Mouse (Mus musculus): Measurements from ENCODE around the gene Clip2.

Gene Clip2

DNA sequence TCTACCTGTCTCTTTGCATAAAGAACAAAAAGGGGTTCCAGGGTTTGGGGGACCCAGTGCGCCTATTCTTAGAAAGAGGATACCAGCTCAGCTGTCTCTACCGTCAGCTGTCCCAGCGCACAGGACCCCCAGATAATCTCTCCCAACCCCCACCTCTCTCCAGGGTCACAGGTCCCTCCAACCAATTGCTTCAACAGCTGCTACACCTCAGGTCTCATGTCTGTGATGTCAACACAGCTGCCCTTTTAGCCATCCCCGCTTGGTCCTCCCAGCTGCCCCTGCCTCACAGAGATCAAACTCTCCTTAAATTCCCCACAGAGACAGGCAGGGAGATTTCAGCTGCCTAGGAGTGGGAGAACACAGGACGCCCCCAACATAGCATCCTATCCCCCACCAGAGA is 28.5 kb downstream of the Clip2 start:
- DNase-seq (ENCODE audit: low spot score in 2 of 2) = no peak

DNA sequence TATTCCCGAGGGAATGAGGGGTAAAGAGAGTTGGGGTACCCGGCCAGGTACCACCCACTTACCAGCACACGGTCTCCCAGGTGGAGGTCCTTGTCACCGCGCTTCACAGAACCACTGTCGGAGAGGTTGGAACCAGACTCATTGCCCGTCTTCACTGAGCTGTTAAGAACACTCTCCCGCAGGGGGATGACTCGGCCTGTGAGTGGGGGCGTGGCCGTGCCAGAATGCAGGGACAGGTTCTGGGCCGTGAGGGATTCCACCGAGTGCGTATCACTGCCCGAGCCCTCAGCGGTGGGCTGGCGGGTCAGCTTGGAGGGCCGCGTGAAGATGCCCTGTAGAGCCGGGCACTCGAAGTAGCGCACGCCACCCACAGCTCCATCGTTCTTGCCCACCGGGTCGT is 29.7 kb downstream of the Clip2 start:
- no peak for DNase-seq (ENCODE audit: low spot score in 2 of 2)

DNA sequence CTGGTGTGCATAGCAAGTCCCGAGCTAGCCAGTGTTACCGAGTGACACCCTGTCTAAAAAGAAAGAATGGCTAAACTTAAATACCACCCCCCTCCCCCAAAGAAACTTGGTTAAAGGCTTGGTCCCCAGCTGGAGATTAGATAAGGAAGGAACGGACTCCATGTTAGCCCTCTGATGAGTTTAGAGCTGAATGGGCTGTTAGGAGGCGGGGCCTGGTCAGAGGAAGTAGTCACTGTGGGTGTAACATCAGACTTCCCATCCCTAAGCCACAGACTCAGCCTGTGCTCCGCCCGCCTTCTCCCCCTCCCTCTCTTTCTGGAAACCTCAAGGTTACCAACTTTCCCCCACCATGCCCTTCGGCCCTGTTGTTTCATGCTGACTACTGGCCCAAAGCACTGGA is 30.4 kb downstream of the Clip2 start:
- DNase-seq (ENCODE audit: low spot score in 2 of 2) = no peak

- DNase-seq (ENCODE audit: low spot score in 2 of 2) = no peak
Measured at GRCm38 (mm10) chr5:134521131-134521530, 31.1 kb downstream of the Clip2 start.

- no peak for DNase-seq (ENCODE audit: low spot score in 2 of 2)
Measured at GRCm38 (mm10) chr5:134520120-134520519, 32.1 kb downstream of the Clip2 start.

GRCm38 (mm10) chr5:134519471-134519870 is 32.8 kb downstream of the Clip2 start:
- DNase-seq (ENCODE audit: low spot score in 2 of 2) = no peak

- DNase-seq (ENCODE audit: low spot score in 2 of 2) = peak; percentile 74 to 81
Measured at GRCm38 (mm10) chr5:134512086-134512485, 40.1 kb downstream of the Clip2 start.

DNA sequence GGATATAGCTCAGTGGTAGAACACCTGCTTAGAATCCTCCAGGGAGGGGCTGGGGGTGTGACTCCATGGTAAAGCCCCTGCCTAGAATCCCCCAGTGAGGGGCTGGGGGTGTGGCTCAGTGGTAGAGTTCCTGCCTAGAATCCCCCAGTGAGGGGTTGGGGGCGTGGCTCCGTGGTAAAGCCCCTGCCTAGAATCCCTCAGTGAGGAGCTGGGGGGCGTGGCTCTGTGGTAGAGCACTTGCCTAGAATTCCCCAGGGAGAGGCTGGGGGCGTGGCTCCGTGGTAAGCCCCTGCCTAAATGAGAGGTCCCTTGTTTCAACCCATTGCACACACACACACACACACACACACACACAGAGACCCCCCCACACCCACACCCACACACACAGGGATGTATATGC is 42.0 kb downstream of the Clip2 start:
- DNase-seq (ENCODE audit: low spot score in 2 of 2) = no peak

- no peak for DNase-seq (ENCODE audit: low spot score in 2 of 2)
Measured at GRCm38 (mm10) chr5:134508965-134509364, 43.3 kb downstream of the Clip2 start.

- no peak for DNase-seq (ENCODE audit: low spot score in 2 of 2)
Measured at GRCm38 (mm10) chr5:134507859-134508399, 44.3 kb downstream of the Clip2 start.

- peak in 1 of 2 experiments; percentile 84 for DNase-seq (ENCODE audit: low spot score in 2 of 2)
Measured at GRCm38 (mm10) chr5:134507307-134507706, 44.9 kb downstream of the Clip2 start.

GRCm38 (mm10) chr5:134505810-134506292 is 46.4 kb downstream of the Clip2 start:
- no peak for DNase-seq (ENCODE audit: low spot score in 2 of 2)

- DNase-seq (ENCODE audit: low spot score in 2 of 2) = no peak
Measured at GRCm38 (mm10) chr5:134502591-134502990, 49.6 kb downstream of the Clip2 start.

DNA sequence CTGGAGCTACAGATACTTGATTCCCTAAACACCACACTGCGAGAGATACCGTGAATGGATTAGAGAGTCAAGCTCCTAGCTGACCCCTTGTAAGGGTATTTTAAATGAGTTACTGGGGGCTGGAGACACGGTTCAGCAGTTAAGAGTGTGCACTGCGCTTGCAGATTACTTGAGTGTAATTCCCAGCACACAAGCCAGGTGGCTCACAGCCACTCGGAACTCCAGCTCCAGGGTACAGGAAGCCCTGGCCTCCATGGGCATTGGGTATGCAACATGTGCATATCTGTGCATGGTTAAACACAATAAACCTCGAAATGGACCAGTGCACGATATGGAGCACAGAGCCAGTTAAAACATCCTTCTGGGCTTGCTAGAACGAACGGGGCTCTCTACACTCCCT is 50.8 kb downstream of the Clip2 start:
- no peak for DNase-seq (ENCODE audit: low spot score in 2 of 2)

DNA sequence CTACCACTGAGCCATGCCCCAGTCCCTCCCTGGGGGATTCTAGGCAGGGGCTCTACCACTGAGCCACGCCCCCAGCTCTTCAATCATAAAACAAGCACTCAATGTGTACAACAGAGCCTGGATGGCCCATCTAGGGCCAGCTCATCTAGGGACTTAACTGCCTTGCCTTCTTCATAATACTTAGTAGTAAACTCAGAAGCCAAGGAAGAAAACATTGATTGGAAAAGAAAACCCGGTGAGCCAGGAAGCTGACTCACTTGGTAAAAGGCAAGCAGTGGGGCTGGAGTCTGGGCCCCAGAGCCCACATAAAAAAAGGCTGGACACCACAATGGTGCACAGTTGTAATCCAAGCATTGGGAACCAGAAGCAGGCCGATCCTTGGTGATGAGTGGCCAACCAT is 51.6 kb downstream of the Clip2 start:
- DNase-seq (ENCODE audit: low spot score in 2 of 2) = no peak

- peak in 1 of 2 experiments; percentile 68 for DNase-seq (ENCODE audit: low spot score in 2 of 2)
Measured at GRCm38 (mm10) chr5:134500062-134500461, 52.2 kb downstream of the Clip2 start.

GRCm38 (mm10) chr5:134497026-134497425 is 55.2 kb downstream of the Clip2 start:
- no peak for DNase-seq (ENCODE audit: low spot score in 2 of 2)

DNA sequence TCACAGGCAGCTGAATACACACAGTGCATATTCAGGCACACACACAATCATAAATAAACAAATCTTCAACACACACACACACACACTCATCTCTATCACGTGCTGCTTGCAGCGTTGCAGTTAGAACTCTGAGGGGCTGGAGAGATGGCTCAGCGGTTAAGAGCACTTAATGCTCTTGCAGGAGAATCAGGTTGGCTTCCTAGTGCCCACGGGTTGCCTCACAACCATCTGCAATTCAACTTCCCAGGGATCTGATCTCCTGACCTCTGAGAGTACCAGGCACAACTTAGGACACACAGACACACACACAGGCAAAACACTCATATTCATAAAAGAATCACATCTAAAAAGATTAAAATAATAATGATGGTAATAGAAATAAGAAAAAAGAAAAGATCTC is 56.4 kb downstream of the Clip2 start:
- DNase-seq (ENCODE audit: low spot score in 2 of 2) = no peak

DNA sequence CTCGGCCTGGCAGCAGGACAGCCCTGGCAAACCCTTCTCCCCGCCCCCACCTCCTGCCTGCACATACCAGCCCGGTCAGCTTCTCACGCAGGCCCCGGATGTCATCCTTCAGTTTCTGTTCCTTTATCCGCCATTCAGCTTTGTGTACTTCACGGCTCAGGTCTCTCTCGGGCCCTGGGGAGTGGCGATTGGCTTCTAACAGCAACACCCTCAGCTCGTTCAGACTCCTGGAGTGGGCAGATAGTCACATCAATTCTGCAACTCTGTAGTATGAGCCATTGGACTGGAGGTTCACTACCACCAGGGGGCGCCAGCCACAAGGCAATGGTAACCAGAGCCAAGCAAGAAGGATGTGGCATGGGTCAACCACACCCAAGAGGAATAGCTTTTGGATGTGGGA is 58.1 kb downstream of the Clip2 start:
- DNase-seq (ENCODE audit: low spot score in 2 of 2) = peak; percentile 85 to 93

DNA sequence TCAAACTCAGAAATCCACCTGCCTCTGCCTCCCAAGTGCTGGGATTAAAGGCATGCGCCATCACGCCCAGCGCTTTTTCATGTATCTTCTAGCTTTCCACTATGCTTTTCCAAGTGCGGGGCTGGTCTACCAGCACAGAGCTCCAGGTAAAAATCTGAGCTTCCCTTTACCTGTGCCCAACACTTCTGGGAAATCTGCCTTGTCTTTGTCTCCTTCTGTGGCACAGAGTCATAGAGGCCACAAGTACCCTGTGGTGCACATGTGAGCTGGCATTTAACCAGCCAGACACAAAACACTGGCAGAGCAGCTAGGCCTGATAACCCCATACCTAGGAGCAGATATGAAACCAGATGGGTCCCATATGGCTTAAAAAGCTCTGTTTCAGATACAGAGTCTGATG is 59.3 kb downstream of the Clip2 start:
- no peak for DNase-seq (ENCODE audit: low spot score in 2 of 2)

- peak; percentile 81 to 86 for DNase-seq (ENCODE audit: low spot score in 2 of 2)
Measured at GRCm38 (mm10) chr5:134491712-134492417, 60.4 kb downstream of the Clip2 start.

- DNase-seq (ENCODE audit: low spot score in 2 of 2) = no peak
Measured at GRCm38 (mm10) chr5:134491206-134491605, 61.0 kb downstream of the Clip2 start.

DNA sequence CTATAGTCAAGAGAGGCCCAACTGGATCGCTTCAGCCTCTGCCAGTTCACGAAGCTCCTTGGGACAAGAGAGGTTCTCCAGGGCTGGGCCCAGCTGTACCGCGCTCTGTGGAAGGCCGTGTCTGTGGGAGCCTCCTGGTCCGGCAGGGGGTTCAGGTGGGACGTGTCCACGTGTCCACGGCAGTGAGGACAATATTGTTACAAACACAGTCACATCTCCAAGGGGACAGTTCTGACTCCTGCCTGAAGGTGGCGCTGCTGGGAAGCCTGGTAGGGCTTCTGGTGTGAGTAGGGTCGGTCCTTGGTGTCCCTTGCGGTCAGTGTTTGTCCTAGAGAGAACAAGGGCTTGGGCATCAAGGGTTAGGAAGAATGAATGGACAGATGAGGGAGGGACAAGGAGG is 61.8 kb downstream of the Clip2 start:
- DNase-seq (ENCODE audit: low spot score in 2 of 2) = no peak

DNA sequence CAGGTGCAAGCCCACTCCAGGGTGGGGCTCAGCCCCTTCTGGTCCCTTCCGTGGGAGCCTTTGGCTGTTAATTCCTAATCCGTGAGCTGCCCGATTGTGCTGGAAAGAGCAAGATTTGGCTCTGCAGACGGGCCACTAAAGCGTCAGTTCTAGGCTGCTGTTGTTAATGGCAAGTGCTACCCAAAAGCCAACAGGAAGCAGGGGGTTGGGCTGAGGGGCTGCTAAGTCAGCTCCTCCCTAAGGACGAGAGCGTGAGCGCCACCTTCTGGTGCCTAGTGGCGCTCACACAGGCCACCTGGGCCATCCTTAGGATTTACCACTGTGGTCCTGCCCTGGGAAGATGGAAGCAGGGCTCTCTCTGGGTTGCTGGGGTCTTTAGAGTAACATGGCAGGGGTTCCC is 62.7 kb downstream of the Clip2 start:
- no peak for DNase-seq (ENCODE audit: low spot score in 2 of 2)
